Mouse (Mus musculus) stomach, postnatal 0 days (tissue): ENCODE measurements at regions not wholly inside any gene's neighbourhood (a gene's known extent, or its start where the extent isn't known, plus 50 kb on each side); places are given as distances from the start of the nearest gene placed in this dataset.

Experiments used
- CTCF ChIP-seq: IDR thresholded peaks from 2 replicates; pipeline ENCODE4 v1.5.1; 2016; ENCODE audit warnings: antibody characterized with exemption, low read depth, mild to moderate bottlenecking, moderate library complexity
- EP300 ChIP-seq: optimal IDR thresholded peaks from 2 replicates; pipeline ENCODE3; 2016; ENCODE audit warnings: antibody characterized with exemption

- TF ChIP-seq CTCF: no peak
- no peak for TF ChIP-seq EP300
Observed at GRCm38 (mm10) chr1:43360741-43361140, 83.6 kb upstream of the Nck2 start.
